27 mouse cellular contexts compared by ENCODE assay signal in the genomic region with DNA sequence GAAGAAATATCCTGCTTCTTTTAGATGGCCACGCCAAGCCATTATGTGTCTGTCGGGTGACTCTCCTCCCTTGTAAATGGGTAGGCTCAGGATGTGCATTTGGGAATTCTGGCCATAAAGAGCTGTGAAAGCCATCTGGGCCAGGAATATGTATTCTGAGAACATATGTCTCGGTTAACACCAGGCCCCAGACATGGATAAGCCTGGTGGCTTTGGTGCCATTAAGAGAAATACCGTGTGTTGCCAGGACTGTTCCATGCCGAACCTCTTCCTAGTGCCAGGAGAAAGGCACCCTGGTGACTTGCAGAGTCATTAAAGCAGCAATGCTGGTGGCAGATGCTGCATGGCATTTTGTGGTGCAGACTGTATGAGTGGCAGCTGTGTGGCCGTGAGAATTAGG.
DNase-seq lines count a peak whose midpoint lies in the region; ATAC-seq lines count a peak whose summit lies in the region.
"Had no signal": no experiment of that assay in that cellular context is flagged by ENCODE, and none has a peak within 500 bp of the region (broad histone marks: within the 10 kb centered on the region; RNA-seq: fewer than 3 reads in every experiment).

No protein-coding gene starts in this region.

- no peaks in the 10 kb centered on the region for H3K9me3 ChIP-seq in forebrain, embryonic 14.5 days (replicated peaks; ENCODE audit: control insufficient read depth, low read length)
- no peaks in the 10 kb centered on the region for H3K9me3 ChIP-seq in forebrain, embryonic 10.5 days
- no peaks in the 10 kb centered on the region for H3K9me3 ChIP-seq in forebrain, embryonic 16.5 days (ENCODE audit: control insufficient read depth, low read length)
- H3K9me3 ChIP-seq in neural tube, embryonic 14.5 days (ENCODE audit: control insufficient read depth, low read length) = no peaks in the 10 kb centered on the region
- H3K9me3 ChIP-seq: embryonic facial prominence, embryonic 10.5 days; heart, embryonic 15.5 days; limb, embryonic 12.5 days; midbrain, embryonic 12.5 days had no signal

- WGBS in forebrain, embryonic 14.5 days = 64% methylated on average over 6 of the region's 6 CpGs
- WGBS in forebrain, embryonic 10.5 days = 88% methylated on average over 6 of the region's 6 CpGs
- WGBS in forebrain, embryonic 16.5 days = 57% methylated on average over 6 of the region's 6 CpGs
- 34% methylated on average over 6 of the region's 6 CpGs for WGBS in neural tube, embryonic 14.5 days

- H3K4me2 ChIP-seq in forebrain, embryonic 14.5 days (ENCODE audit: low read length) = no peak overlapping the region
- H3K4me2 ChIP-seq in forebrain, embryonic 16.5 days (ENCODE audit: low read length) = no peak overlapping the region
- no peak overlapping the region for H3K4me2 ChIP-seq in neural tube, embryonic 14.5 days (ENCODE audit: low read depth, low read length)
- H3K4me2 ChIP-seq: heart, embryonic 15.5 days; limb, embryonic 12.5 days; liver, embryonic 11.5 days; midbrain, embryonic 12.5 days had no signal

- no peaks in the 10 kb centered on the region for H3K36me3 ChIP-seq in forebrain, embryonic 14.5 days (ENCODE audit: control insufficient read depth, insufficient read depth, low read length)
- no peaks in the 10 kb centered on the region for H3K36me3 ChIP-seq in forebrain, embryonic 10.5 days (replicated peaks)
- no peaks in the 10 kb centered on the region for H3K36me3 ChIP-seq in forebrain, embryonic 16.5 days (ENCODE audit: control insufficient read depth, insufficient read depth)
- no peaks in the 10 kb centered on the region for H3K36me3 ChIP-seq in neural tube, embryonic 14.5 days (ENCODE audit: control insufficient read depth, insufficient read depth, low read length)
- H3K36me3 ChIP-seq: embryonic facial prominence, embryonic 10.5 days; heart, embryonic 15.5 days; limb, embryonic 12.5 days; midbrain, embryonic 12.5 days had no signal

- no peaks in the 10 kb centered on the region for H3K27me3 ChIP-seq in forebrain, embryonic 14.5 days (replicated peaks; ENCODE audit: control insufficient read depth, insufficient read depth, low read length)
- 0 out of 2 replicates have a peak, but pooled peaks cover 3% of the 10 kb centered on the region for H3K27me3 ChIP-seq in forebrain, embryonic 10.5 days (ENCODE audit: poor library complexity, severe bottlenecking)
- H3K27me3 ChIP-seq in forebrain, embryonic 16.5 days (replicated peaks; ENCODE audit: control insufficient read depth, insufficient read depth, low read length) = no peaks in the 10 kb centered on the region
- no peaks in the 10 kb centered on the region for H3K27me3 ChIP-seq in neural tube, embryonic 14.5 days (ENCODE audit: control insufficient read depth, insufficient read depth, low read length)
- H3K27me3 ChIP-seq: heart, embryonic 15.5 days; midbrain, embryonic 12.5 days had no signal

- DNase-seq in forebrain, embryonic 14.5 days (ENCODE audit: low spot score) = peak; percentile 63
- no peak for DNase-seq in forebrain, embryonic 10.5 days (ENCODE audit: extremely low spot score, low spot score)
- peak; percentile 57 for DNase-seq in left cerebral cortex, postnatal 4 days
- DNase-seq in left cerebral cortex, postnatal 14 days (ENCODE audit: low spot score in 2 of 2) = no peak
- DNase-seq: adrenal gland, postnatal 25 days; cerebellum, adult 9-11 months; gastrocnemius, postnatal 25 days; heart, postnatal 36 days; kidney, adult 8-10 months; kidney, postnatal 25 days; liver, postnatal 0 days; lung, postnatal 10 days; retina, postnatal 1 day; right cerebral cortex, postnatal 25 days; spleen, adult 18-20 months; thymus, postnatal 14 days had no signal

- H3K4me1 ChIP-seq in forebrain, embryonic 14.5 days (ENCODE audit: control insufficient read depth, insufficient read depth, low read length) = no peaks in the 10 kb centered on the region; the same call in 1 of the 2 replicates
- peaks cover 8% of the 10 kb centered on the region; the same call in 1 of the 2 replicates for H3K4me1 ChIP-seq in forebrain, embryonic 10.5 days
- H3K4me1 ChIP-seq in forebrain, embryonic 16.5 days (replicated peaks; ENCODE audit: control insufficient read depth, insufficient read depth, low read length) = peaks cover 2% of the 10 kb centered on the region; the same call in 1 of the 2 replicates
- H3K4me1 ChIP-seq in neural tube, embryonic 14.5 days (ENCODE audit: control insufficient read depth, insufficient read depth, low read length) = peaks cover 9% of the 10 kb centered on the region; the same call in 1 of the 2 replicates
- H3K4me1 ChIP-seq: embryonic facial prominence, embryonic 10.5 days; heart, embryonic 15.5 days; midbrain, embryonic 12.5 days had no signal

- H3K4me3 ChIP-seq in forebrain, embryonic 14.5 days (ENCODE audit: low read depth, low read length) = no peak overlapping the region
- no peak overlapping the region for H3K4me3 ChIP-seq in forebrain, embryonic 10.5 days
- H3K4me3 ChIP-seq in forebrain, embryonic 16.5 days (replicated peaks; ENCODE audit: low read length) = no peak overlapping the region
- no peak overlapping the region for H3K4me3 ChIP-seq in neural tube, embryonic 14.5 days (ENCODE audit: low read depth, low read length)
- H3K4me3 ChIP-seq: embryonic facial prominence, embryonic 10.5 days; heart, embryonic 15.5 days; layer of hippocampus, adult 2 months; limb, embryonic 12.5 days; midbrain, embryonic 12.5 days; myocyte had no signal

- H3K9ac ChIP-seq in forebrain, embryonic 14.5 days (ENCODE audit: low read length) = no peak overlapping the region
- no peak overlapping the region for H3K9ac ChIP-seq in forebrain, embryonic 16.5 days (replicated peaks; ENCODE audit: low read depth, low read length)
- H3K9ac ChIP-seq in neural tube, embryonic 14.5 days (replicated peaks; ENCODE audit: low read depth, low read length) = no peak overlapping the region
- H3K9ac ChIP-seq: heart, embryonic 15.5 days; limb, embryonic 12.5 days; liver, postnatal 0 days; midbrain, embryonic 12.5 days had no signal

- H3K27ac ChIP-seq in forebrain, embryonic 14.5 days (ENCODE audit: low read depth, low read length) = no peak overlapping the region
- H3K27ac ChIP-seq in forebrain, embryonic 10.5 days = no peak overlapping the region
- no peak overlapping the region for H3K27ac ChIP-seq in forebrain, embryonic 16.5 days (ENCODE audit: low read length)
- H3K27ac ChIP-seq in neural tube, embryonic 14.5 days (ENCODE audit: low read depth, low read length) = no peak overlapping the region; the same call in 1 of the 2 replicates
- H3K27ac ChIP-seq: embryonic facial prominence, embryonic 10.5 days; heart, embryonic 15.5 days; layer of hippocampus, adult 2 months; limb, embryonic 12.5 days; midbrain, embryonic 12.5 days had no signal

- peak; percentile 77; the same call in 1 of the 2 replicates for ATAC-seq in forebrain, embryonic 14.5 days
- ATAC-seq in forebrain, embryonic 16.5 days = peak; percentile 71
- ATAC-seq in neural tube, embryonic 14.5 days (ENCODE audit: low read depth) = peak; percentile 60
- no peak for ATAC-seq in monocyte, adult 5-6 weeks (replicated peaks; ENCODE audit: insufficient number of reproducible peaks, low FRiP score, low TSS enrichment, poor library complexity, severe bottlenecking)
- ATAC-seq: CD4-positive, CD25-positive, alpha-beta regulatory T cell, adult 4 months; liver, postnatal 0 days had no signal

- intact Hi-C loops in left cerebral cortex, postnatal 4 days (cut with DNase I) = no loop called here
- intact Hi-C loops in left cerebral cortex, postnatal 14 days (cut with DNase I) = no loop called here

Comparison
In these comparisons a context has a peak if more than half of its experiments do, and no peak if none do; other contexts are left out.
1. DNase-seq: peak in forebrain, embryonic 14.5 days (single experiment) and left cerebral cortex, postnatal 4 days (single experiment); none in forebrain, embryonic 10.5 days (single experiment) and left cerebral cortex, postnatal 14 days (0 of 2).